Mouse (Mus musculus) intestine, postnatal 0 days (tissue): Measurements from ENCODE around the gene Tbxas1. TPM values are rescaled to one million over a fixed set of nuclear protein-coding genes. Genes with fewer than 3 reads are reported as not detected.

ENCODE experiments used
- ATAC-seq: fragments of 200-750 bp; cut with Nextera tagmentation; 2 replicates; pipeline ENCODE4 v1.8.0; 2017; ENCODE audit warnings: mild to moderate bottlenecking, moderate TSS enrichment, moderate library complexity
- H3K27ac ChIP-seq: fragments of 300-500 bp; sonication (generic); 2 replicates; pipeline ENCODE4 v1.5.1; 2014; ENCODE audit warnings: mild to moderate bottlenecking, low read depth, low read length, moderate library complexity
- H3K27me3 ChIP-seq: fragments of 300-500 bp; sonication (generic); replicated peaks from 2 replicates; pipeline ENCODE4 v1.6.1; 2014; ENCODE audit warnings: low read length, mixed read lengths; ENCODE audit not compliant: control insufficient read depth, insufficient read depth
- H3K36me3 ChIP-seq: fragments of 300-500 bp; sonication (generic); 2 replicates; pipeline ENCODE4 v1.6.1; 2014; ENCODE audit warnings: mild to moderate bottlenecking, moderate library complexity; ENCODE audit not compliant: control insufficient read depth, insufficient read depth
- H3K4me1 ChIP-seq: fragments of 300-500 bp; sonication (generic); replicated peaks from 2 replicates; pipeline ENCODE4 v1.6.1; 2014; ENCODE audit warnings: antibody characterized with exemption, low read length, mixed read lengths; ENCODE audit not compliant: control insufficient read depth, insufficient read depth
- H3K4me2 ChIP-seq: fragments of 300-500 bp; sonication (generic); replicated peaks from 2 replicates; pipeline ENCODE4 v1.6.1; 2014; ENCODE audit warnings: low read depth, mild to moderate bottlenecking, moderate library complexity
- H3K4me3 ChIP-seq: fragments of 300-500 bp; sonication (generic); 2 replicates; pipeline ENCODE4 v1.5.1; 2014; ENCODE audit warnings: low read depth, low read length
- H3K9ac ChIP-seq: fragments of 300-500 bp; sonication (generic); 2 replicates; pipeline ENCODE4 v1.6.1; 2014; ENCODE audit warnings: mild to moderate bottlenecking, low read depth, low read length
- H3K9me3 ChIP-seq: fragments of 300-500 bp; sonication (generic); 2 replicates; pipeline ENCODE4 v1.6.1; 2016; ENCODE audit warnings: mixed run types; ENCODE audit not compliant: control insufficient read depth
- CTCF ChIP-seq: sonication (generic); IDR thresholded peaks from 2 replicates; pipeline ENCODE4 v1.5.1; 2016; ENCODE audit warnings: low read depth, mild to moderate bottlenecking, control low read depth, antibody characterized with exemption, moderate library complexity
- WGBS: fragments of 180-500 bp; shearing (Covaris S2); extraction: QIAGEN DNeasy Blood & Tissue Kit; methylation state at CpG from one replicate; pipeline ENCODE4 v1.1.7; 2014; 5-methylcytosine and 5-hydroxymethylcytosine counted together
- polyA plus RNA-seq: library from polyadenylated mRNA; unstranded; fragments of >200 nt; fragmentation: Nextera tagmentation; extraction: Ambion mirVana; gene quantifications from 2 replicates; pipeline ENCODE4 v1.2.1, GENCODE M21; 2015

Tbxas1 gene
- polyA plus RNA-seq, 1 experiment from 2014 or later = 2.1 TPM

- no peak overlapping the region for H3K27ac ChIP-seq
- H3K27me3 ChIP-seq = no peaks in the 10 kb centered on the region
- TF ChIP-seq CTCF = no peak
- no peak overlapping the region for H3K4me2 ChIP-seq
- H3K9me3 ChIP-seq = no peaks in the 10 kb centered on the region
- ATAC-seq = no peak
- 69% methylated on average over 1 of the region's 1 CpGs for WGBS
- H3K36me3 ChIP-seq = no peaks in the 10 kb centered on the region
- H3K4me3 ChIP-seq = no peak overlapping the region
- H3K4me1 ChIP-seq = no peaks in the 10 kb centered on the region; the same call in 1 of the 2 replicates
- H3K9ac ChIP-seq = no peak overlapping the region
These were observed 65.8 kb downstream of the Tbxas1 start for GRCm38 (mm10) chr6:38941016-38941415.

GRCm38 (mm10) chr6:38942771-38943170, 67.6 kb downstream of the Tbxas1 start:
- Histone ChIP-seq H3K9me3 (no peaks in the 10 kb centered on the region), H3K27ac (no peak overlapping the region), H3K27me3 (no peaks in the 10 kb centered on the region), H3K4me1 (no peaks in the 10 kb centered on the region; the same call in 1 of the 2 replicates), H3K4me3 (no peak overlapping the region), H3K36me3 (no peaks in the 10 kb centered on the region), H3K9ac (no peak overlapping the region), H3K4me2 (no peak overlapping the region)
- 70% methylated on average over 3 of the region's 3 CpGs for WGBS
- no peak for TF ChIP-seq CTCF
- ATAC-seq = no peak

GRCm38 (mm10) chr6:38944392-38944791, 69.2 kb downstream of the Tbxas1 start:
- Histone ChIP-seq H3K4me3 (no peak overlapping the region), H3K4me1 (no peaks in the 10 kb centered on the region; the same call in 1 of the 2 replicates), H3K9ac (no peak overlapping the region), H3K27ac (no peak overlapping the region), H3K36me3 (no peaks in the 10 kb centered on the region), H3K9me3 (no peaks in the 10 kb centered on the region), H3K27me3 (no peaks in the 10 kb centered on the region), H3K4me2 (no peak overlapping the region)
- TF ChIP-seq CTCF = no peak
- WGBS = 81% methylated on average over 8 of the region's 8 CpGs
- no peak for ATAC-seq

GRCm38 (mm10) chr6:38944826-38945225, 69.6 kb downstream of the Tbxas1 start:
- Histone ChIP-seq H3K27me3 (no peaks in the 10 kb centered on the region), H3K36me3 (no peaks in the 10 kb centered on the region), H3K4me3 (no peak overlapping the region), H3K9me3 (no peaks in the 10 kb centered on the region), H3K4me2 (no peak overlapping the region), H3K4me1 (no peaks in the 10 kb centered on the region; the same call in 1 of the 2 replicates), H3K27ac (no peak overlapping the region), H3K9ac (no peak overlapping the region)
- ATAC-seq = peak; percentile 45; the same call in 1 of the 2 replicates
- TF ChIP-seq CTCF = no peak
- 79% methylated on average over 7 of the region's 7 CpGs for WGBS

- no peaks in the 10 kb centered on the region for H3K9me3 ChIP-seq
- no peaks in the 10 kb centered on the region; the same call in 1 of the 2 replicates for H3K4me1 ChIP-seq
- H3K4me2 ChIP-seq = no peak overlapping the region
- WGBS = 89% methylated on average over 3 of the region's 3 CpGs
- no peaks in the 10 kb centered on the region for H3K36me3 ChIP-seq
- no peak overlapping the region for H3K4me3 ChIP-seq
- no peaks in the 10 kb centered on the region for H3K27me3 ChIP-seq
- no peak overlapping the region for H3K27ac ChIP-seq
- no peak overlapping the region for H3K9ac ChIP-seq
- no peak for ATAC-seq
- no peak for TF ChIP-seq CTCF
These were observed 70.5 kb downstream of the Tbxas1 start for GRCm38 (mm10) chr6:38945681-38946080.

GRCm38 (mm10) chr6:38947282-38947681, 72.1 kb downstream of the Tbxas1 start:
- H3K27ac ChIP-seq = no peak overlapping the region
- WGBS = 73% methylated on average over 4 of the region's 4 CpGs
- H3K9ac ChIP-seq = no peak overlapping the region
- TF ChIP-seq CTCF = no peak
- H3K4me3 ChIP-seq = no peak overlapping the region
- no peak for ATAC-seq
- no peaks in the 10 kb centered on the region for H3K9me3 ChIP-seq
- no peaks in the 10 kb centered on the region for H3K27me3 ChIP-seq
- no peak overlapping the region for H3K4me2 ChIP-seq
- H3K4me1 ChIP-seq = no peaks in the 10 kb centered on the region; the same call in 1 of the 2 replicates
- H3K36me3 ChIP-seq = no peaks in the 10 kb centered on the region

- Histone ChIP-seq H3K4me3 (no peak overlapping the region), H3K36me3 (no peaks in the 10 kb centered on the region), H3K9me3 (no peaks in the 10 kb centered on the region), H3K4me1 (no peaks in the 10 kb centered on the region; the same call in 1 of the 2 replicates), H3K27ac (no peak overlapping the region; the same call in 1 of the 2 replicates), H3K9ac (no peak overlapping the region), H3K4me2 (no peak overlapping the region), H3K27me3 (no peaks in the 10 kb centered on the region)
- WGBS = 57% methylated on average over 5 of the region's 5 CpGs
- TF ChIP-seq CTCF = peak; percentile 23; the same call in 1 of the 2 replicates
- no peak for ATAC-seq
These were observed 74.5 kb downstream of the Tbxas1 start for GRCm38 (mm10) chr6:38949683-38950161.
